Mouse (Mus musculus) intestine, embryonic 15.5 days (tissue): ENCODE results near the gene Satb2. TPM values are rescaled to one million over a fixed set of nuclear protein-coding genes. Genes with fewer than 3 reads are reported as not detected.
A peak's percentile ranks its signal among the peaks of the same experiment; 100 is the strongest.

Experiments
- ATAC-seq: fragments of 200-750 bp; cut with Nextera tagmentation; 2 replicates; pipeline ENCODE4 v1.8.0; 2017; ENCODE audit warnings: moderate TSS enrichment, moderate library complexity
- H3K27ac ChIP-seq: fragments of 300-500 bp; sonication (generic); 2 replicates; pipeline ENCODE4 v1.5.1; 2015; ENCODE audit warnings: mild to moderate bottlenecking, inconsistent platforms
- H3K27me3 ChIP-seq: fragments of 300-500 bp; sonication (generic); replicated peaks from 2 replicates; pipeline ENCODE4 v1.6.1; 2015; ENCODE audit warnings: inconsistent platforms
- H3K36me3 ChIP-seq: fragments of 300-500 bp; sonication (generic); 2 replicates; pipeline ENCODE4 v1.6.1; 2015; ENCODE audit warnings: inconsistent platforms
- H3K4me1 ChIP-seq: fragments of 300-500 bp; sonication (generic); replicated peaks from 2 replicates; pipeline ENCODE4 v1.6.1; 2015; ENCODE audit warnings: inconsistent platforms
- H3K4me2 ChIP-seq: fragments of 300-500 bp; sonication (generic); replicated peaks from 2 replicates; pipeline ENCODE4 v1.6.1; 2015; ENCODE audit warnings: mild to moderate bottlenecking, inconsistent platforms
- H3K4me3 ChIP-seq: fragments of 300-500 bp; sonication (generic); replicated peaks from 2 replicates; pipeline ENCODE4 v1.5.1; 2015; ENCODE audit warnings: inconsistent platforms
- H3K9ac ChIP-seq: fragments of 300-500 bp; sonication (generic); 2 replicates; pipeline ENCODE4 v1.6.1; 2015; ENCODE audit warnings: inconsistent platforms
- H3K9me3 ChIP-seq: fragments of 300-500 bp; sonication (generic); 2 replicates; pipeline ENCODE4 v1.6.1; 2016; ENCODE audit warnings: inconsistent platforms
- WGBS: fragments of 180-500 bp; shearing (Covaris S2); methylation state at CpG from one replicate; pipeline ENCODE4 v1.1.7; 2015; 5-methylcytosine and 5-hydroxymethylcytosine counted together
- polyA plus RNA-seq: library from polyadenylated mRNA; unstranded; fragments of >200 nt; fragmentation: Nextera tagmentation; extraction: Ambion mirVana; gene quantifications from 2 replicates; pipeline ENCODE4 v1.2.1, GENCODE M21; 2015

Gene Satb2
- polyA plus RNA-seq, 1 experiment from 2014 or later: 2.9 TPM

DNA sequence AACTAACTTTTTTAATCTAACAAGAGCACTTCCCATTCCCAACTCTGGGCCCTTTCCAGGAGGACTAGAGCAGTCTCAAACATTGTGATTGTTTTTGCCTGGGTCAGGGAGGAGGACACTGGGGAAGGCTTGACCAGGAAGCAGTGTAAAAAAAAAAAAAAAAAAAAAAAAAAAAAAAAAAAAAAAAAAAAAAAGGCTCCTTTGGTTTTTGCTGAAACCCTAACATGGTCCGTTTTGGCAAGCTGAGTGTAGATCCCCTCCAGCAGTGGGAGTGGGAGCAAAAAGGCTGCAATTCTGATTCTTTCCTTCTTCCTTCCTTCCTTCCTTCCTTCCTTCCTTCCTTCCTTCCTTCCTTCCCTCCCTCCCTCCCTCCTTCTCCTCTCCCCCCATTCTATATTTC is 3.1 kb upstream of the Satb2 start:
- ATAC-seq: no peak
- Histone ChIP-seq H3K4me3 (no peak overlapping the region), H3K4me1 (peaks cover 10% of the 10 kb centered on the region; the same call in 1 of the 2 replicates), H3K4me2 (peak overlapping the region; percentile 51; the same call in 1 of the 2 replicates), H3K36me3 (no peaks in the 10 kb centered on the region), H3K27ac (no peak overlapping the region), H3K9ac (no peak overlapping the region), H3K27me3 (peaks cover 64% of the 10 kb centered on the region), H3K9me3 (no peaks in the 10 kb centered on the region)
- 9% methylated on average over 1 of the region's 1 CpGs for WGBS

DNA sequence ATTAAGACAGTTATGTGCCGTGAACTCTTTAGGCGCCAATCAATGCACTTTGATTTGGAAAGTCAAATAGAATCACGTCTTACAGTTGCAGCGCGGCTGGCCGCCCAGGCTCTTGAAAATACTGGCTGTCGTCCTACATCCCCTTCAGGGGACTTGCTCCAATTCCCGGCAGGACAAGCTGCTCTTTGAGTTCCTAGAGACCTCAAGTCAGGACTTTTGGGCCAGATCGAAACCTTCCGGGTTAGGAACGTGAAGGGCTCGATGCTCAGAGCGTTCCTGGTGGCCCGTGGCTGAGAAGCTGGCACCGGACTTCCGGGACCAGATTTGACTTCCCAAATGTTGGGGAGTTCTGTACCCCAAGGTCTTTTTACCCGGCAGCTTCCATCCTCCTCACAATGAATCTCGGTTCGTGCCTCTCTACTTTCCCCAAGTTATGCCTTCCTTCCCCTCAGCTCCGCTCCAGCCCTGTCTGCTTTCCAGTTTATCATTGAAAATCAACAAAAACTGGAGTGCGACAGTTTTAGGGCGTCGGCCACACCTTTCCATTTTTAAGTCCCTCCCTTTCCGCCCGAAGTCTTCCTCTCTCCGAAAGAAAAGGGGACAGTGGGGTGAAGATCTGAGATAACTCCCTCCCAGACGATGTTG is 2.3 kb upstream of the Satb2 start:
- H3K27ac ChIP-seq: no peak overlapping the region
- peak overlapping the region; percentile 23 for H3K4me3 ChIP-seq
- no peak for ATAC-seq
- peak overlapping the region; percentile 51 for H3K4me2 ChIP-seq
- peaks cover 10% of the 10 kb centered on the region; the same call in 1 of the 2 replicates for H3K4me1 ChIP-seq
- no peaks in the 10 kb centered on the region for H3K9me3 ChIP-seq
- 3% methylated on average over 27 of the region's 27 CpGs for WGBS
- H3K36me3 ChIP-seq: no peaks in the 10 kb centered on the region
- H3K9ac ChIP-seq: no peak overlapping the region
- peaks cover 69% of the 10 kb centered on the region for H3K27me3 ChIP-seq

DNA sequence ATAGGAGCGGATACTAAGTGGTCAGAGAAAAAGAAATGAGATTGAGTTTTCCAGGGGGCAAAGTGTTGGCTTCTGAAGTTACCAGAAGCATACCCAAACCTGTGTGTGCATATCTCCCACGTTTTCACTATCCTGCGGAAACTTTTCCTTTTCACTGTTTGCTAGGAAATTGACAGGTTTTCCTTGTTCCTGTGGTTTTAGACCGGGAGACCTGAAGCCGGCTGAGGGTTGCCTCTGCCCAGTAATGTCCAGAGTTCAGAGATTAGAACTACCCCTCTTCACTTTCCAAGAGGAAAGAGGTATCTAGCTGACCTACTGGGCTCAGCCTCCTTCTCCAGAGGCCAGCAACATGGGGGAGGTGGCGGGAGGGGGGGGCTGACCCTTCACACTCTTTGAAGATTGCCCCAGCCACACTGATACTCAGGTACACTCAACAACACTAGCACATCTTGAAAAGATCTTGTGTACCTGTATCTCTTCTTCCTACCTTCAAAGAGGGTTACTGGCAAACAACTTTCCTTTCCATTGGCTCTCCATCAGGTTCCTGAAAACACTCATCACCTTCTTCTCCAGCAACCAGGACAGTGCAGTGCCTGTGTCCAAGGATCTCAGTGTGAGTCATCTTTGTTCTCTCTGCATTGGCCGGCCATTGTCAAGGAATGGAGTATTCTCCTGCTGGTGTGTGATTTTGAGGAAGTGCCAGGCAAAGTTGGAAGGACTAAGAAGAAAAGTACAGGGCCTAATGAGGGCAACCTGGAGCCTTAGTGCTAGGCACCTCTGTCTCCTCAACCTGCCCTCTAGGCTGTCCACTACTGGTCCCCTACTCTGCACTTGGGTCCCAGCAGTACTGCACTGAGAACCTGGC is 1.3 kb upstream of the Satb2 start:
- Histone ChIP-seq H3K4me1 (peaks cover 12% of the 10 kb centered on the region; the same call in 1 of the 2 replicates), H3K27ac (no peak overlapping the region), H3K4me3 (no peak overlapping the region), H3K9ac (no peak overlapping the region), H3K4me2 (no peak overlapping the region; the same call in 1 of the 2 replicates), H3K9me3 (no peaks in the 10 kb centered on the region), H3K27me3 (peaks cover 65% of the 10 kb centered on the region), H3K36me3 (no peaks in the 10 kb centered on the region)
- no peak for ATAC-seq
- 10% methylated on average over 7 of the region's 7 CpGs for WGBS

DNA sequence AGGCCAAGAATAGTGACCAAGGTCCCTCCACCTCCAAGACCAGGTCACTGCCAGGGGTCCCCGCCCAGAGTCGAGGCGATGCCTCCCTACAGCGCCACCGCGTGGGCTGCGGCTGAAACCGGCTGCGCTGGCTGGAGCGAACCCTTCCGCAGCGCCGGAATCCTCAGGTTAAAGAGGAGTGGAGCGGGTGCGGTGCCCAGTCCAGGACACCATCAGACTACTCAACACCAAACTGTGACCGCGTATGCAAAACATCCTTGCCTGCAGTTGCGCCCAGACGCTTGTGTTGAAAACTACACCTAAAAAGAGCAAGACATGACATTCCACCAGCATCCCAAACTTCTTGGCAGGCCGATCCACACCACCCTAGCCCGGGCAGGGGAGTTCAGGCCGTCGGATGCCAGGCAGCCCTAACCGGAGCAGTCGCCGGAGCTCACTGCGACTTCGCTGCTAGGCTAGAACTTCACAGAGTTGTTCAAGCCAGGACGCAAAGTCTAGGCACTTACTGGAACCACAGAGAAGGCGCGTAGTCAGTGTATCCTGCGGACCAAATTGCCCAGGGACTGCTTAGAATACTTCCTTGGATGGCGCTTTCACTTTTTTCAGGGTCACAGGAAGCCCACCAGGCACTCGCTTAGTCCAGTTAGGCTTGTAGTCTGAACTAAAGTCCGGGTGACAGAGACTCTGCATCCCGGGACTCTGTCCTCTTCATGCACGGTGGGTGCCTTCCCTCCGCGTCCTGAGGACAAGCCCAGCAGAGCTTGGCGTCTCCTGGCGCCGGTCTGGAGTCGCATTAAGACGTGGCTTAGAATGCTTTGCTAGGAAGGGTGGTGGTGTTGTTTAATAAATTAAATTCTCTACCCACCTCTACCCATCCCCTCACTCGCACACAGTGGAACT is 999 bp downstream of the Satb2 start:
- Histone ChIP-seq H3K4me3 (peak overlapping the region; percentile 24), H3K27ac (no peak overlapping the region), H3K4me2 (peak overlapping the region; percentile 64), H3K36me3 (no peaks in the 10 kb centered on the region), H3K4me1 (peaks cover 15% of the 10 kb centered on the region; the same call in 1 of the 2 replicates), H3K27me3 (peaks cover 49% of the 10 kb centered on the region), H3K9me3 (no peaks in the 10 kb centered on the region), H3K9ac (0 out of 2 replicates have a peak overlapping the region, but pooled peaks have one; percentile 5)
- ATAC-seq: peak; percentile 28; the same call in 1 of the 2 replicates
- 3% methylated on average over 45 of the region's 45 CpGs for WGBS

DNA sequence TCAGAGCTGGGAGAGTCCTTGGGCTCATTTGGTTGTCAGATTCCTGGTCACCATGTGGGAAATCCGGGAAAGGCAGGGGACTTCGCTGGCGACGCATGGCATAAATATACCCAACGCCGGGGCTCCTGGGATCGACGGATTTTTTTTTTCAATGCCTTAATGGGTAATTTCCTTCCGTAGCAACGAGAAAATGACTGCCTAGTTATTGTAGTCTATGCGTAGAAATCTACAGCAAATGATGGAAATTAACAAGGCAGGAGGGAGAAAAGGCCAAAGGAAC is 1.7 kb downstream of the Satb2 start:
- no peak for ATAC-seq
- Histone ChIP-seq H3K27me3 (peaks cover 43% of the 10 kb centered on the region), H3K4me3 (peak overlapping the region; percentile 24), H3K9ac (no peak overlapping the region), H3K9me3 (no peaks in the 10 kb centered on the region), H3K4me1 (peaks cover 18% of the 10 kb centered on the region), H3K4me2 (peak overlapping the region; percentile 64), H3K27ac (no peak overlapping the region), H3K36me3 (no peaks in the 10 kb centered on the region)
- 10% methylated on average over 11 of the region's 11 CpGs for WGBS

DNA sequence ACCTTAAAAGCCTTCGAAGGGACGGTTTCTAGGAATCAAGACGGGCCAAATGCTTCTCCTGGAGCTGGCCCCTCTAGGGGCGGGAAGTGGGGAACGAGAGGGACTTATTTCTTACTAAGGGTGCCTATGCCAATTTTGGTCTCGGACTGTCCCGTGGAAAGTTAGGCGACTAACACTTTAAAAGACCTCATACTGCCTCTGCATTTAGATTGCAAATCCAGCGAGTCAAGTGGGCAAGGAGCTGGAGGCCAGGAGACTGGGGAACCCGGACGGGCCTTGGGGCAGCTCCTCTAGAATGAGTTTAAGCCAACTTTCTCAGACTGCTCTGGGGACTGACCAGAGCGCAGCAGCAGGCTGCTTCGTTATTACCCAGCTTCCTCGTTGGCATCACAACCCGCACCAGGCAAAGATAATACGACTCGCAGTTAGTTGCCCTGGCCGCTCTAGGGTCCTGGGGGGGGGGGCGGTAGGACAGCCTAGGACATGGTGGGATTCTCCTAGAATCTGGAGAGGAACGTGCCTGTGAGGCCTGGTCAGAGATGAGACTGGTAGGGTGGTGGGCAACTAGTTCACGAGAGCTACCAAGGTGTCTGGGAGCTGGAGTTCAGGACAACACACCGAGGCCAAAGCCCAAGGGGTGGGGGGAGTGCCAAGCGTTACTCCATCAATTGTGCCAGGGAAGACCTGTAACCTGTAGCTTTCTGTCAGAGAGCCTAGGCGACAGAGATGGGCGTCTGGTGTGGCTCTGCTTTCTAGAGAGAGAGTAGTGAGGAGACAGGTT is 2.2 kb downstream of the Satb2 start:
- Histone ChIP-seq H3K4me1 (peaks cover 23% of the 10 kb centered on the region), H3K4me3 (0 out of 2 replicates have a peak overlapping the region, but pooled peaks have one; percentile 24), H3K4me2 (peak overlapping the region; percentile 64), H3K9me3 (no peaks in the 10 kb centered on the region), H3K27me3 (peaks cover 42% of the 10 kb centered on the region), H3K36me3 (no peaks in the 10 kb centered on the region), H3K27ac (no peak overlapping the region), H3K9ac (no peak overlapping the region)
- ATAC-seq: no peak
- WGBS: 16% methylated on average over 25 of the region's 25 CpGs

DNA sequence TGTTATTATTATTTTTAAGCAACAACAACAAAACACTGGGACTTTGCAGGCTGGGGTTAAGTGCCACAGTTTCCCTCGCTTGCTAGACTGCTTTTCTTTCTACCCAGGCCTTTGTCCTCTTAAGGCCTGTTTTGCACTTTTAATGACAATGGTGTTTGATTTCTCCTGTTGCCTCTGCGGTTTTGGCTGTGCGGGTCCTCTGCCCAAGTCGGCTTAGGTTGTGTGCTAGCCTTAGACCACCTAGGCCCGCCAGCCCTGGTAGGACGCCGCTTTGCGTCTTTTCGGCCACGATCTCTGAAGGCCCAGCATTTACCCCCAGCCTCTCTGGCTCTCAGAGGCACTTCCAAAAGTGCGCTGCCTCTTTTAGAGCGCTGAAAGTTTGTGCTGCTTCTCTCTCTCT is 2.9 kb downstream of the Satb2 start:
- Histone ChIP-seq H3K9ac (no peak overlapping the region), H3K27me3 (peaks cover 42% of the 10 kb centered on the region), H3K4me3 (no peak overlapping the region), H3K9me3 (no peaks in the 10 kb centered on the region), H3K36me3 (no peaks in the 10 kb centered on the region), H3K4me1 (peaks cover 23% of the 10 kb centered on the region), H3K4me2 (no peak overlapping the region), H3K27ac (no peak overlapping the region)
- WGBS: 9% methylated on average over 12 of the region's 12 CpGs
- ATAC-seq: no peak

DNA sequence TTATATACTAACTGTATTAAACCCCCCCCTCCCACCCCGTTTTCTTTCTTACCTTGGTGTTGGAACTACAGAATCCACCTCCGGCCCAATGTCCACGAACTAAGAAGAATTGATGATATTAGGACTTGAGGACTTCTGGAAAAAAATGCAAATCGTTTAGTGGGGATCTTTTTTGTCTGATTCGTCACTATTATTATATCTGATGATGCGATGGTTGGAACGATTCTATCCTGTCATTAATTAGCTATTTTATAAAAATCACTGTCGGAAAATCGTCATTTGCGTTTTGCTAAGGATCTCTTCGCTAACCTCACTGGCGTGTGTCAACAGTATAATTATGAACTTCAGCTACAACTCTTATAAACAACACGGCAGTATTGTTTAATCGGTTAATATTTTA is 4.3 kb downstream of the Satb2 start:
- Histone ChIP-seq H3K4me1 (peaks cover 26% of the 10 kb centered on the region), H3K9ac (no peak overlapping the region), H3K27me3 (peaks cover 35% of the 10 kb centered on the region), H3K4me2 (no peak overlapping the region), H3K9me3 (no peaks in the 10 kb centered on the region), H3K36me3 (no peaks in the 10 kb centered on the region), H3K4me3 (no peak overlapping the region), H3K27ac (no peak overlapping the region)
- ATAC-seq: no peak
- 12% methylated on average over 14 of the region's 14 CpGs for WGBS

DNA sequence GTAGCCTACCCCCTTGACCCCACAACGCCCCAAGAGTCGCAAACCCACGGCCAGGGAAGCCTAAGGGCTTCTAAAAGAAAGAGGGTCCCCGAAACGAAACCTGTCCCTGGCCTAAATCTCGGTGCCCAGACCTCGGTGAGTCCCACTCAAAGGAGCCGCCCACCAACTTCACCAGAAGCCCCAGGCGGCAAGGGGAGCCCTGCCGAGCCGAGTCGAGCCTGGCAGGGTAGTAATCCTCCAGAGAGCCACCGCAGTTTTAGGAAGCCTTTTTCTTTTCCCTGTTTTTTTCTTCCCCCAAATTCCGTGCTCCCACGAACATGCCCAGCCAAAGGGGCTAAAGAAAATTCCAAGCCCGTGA is 4.9 kb downstream of the Satb2 start:
- Histone ChIP-seq H3K9ac (peak overlapping the region; percentile 75), H3K27ac (peak overlapping the region; percentile 85), H3K9me3 (no peaks in the 10 kb centered on the region), H3K4me3 (peak overlapping the region; percentile 75), H3K4me1 (peaks cover 26% of the 10 kb centered on the region), H3K36me3 (no peaks in the 10 kb centered on the region), H3K4me2 (peak overlapping the region; percentile 95), H3K27me3 (peaks cover 38% of the 10 kb centered on the region)
- WGBS: under 1% methylated on average over 16 of the region's 16 CpGs
- peak; percentile 8; the same call in 1 of the 2 replicates for ATAC-seq

DNA sequence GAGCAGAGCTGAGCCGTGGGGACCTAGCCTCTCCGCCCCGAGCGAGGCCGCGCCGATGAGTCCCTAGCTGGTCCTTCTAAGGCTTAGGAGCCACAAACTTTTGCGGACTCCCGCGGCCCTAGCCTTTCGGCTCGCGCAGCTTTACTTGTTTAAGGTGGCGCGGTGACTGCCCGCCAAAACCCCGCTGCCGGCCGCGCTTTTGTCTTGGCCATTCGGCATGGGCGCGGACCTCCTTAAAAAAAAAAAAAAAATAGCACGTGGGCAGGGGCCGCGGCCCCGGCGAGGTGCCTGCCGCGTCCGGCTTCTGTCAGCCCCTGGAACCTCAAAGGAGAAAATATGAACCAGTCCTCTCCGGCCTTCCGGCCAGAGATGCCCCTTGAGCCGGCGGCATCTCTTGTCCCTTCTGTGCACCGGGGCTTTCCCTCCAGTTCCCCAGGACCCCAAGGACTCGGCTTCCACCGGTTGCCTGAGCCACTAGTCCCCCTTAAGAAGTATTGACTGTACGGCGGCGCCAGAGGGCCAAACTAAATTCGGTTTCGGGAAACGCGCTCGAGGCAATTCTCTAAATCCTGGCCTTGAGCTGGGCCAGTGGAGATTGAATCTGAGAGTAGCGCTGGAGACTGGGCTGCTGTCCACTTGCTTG is 5.4 kb downstream of the Satb2 start:
- Histone ChIP-seq H3K27ac (peak overlapping the region; percentile 85), H3K4me2 (peak overlapping the region; percentile 95), H3K27me3 (peaks cover 40% of the 10 kb centered on the region), H3K4me3 (peak overlapping the region; percentile 75), H3K4me1 (peaks cover 26% of the 10 kb centered on the region), H3K9ac (peak overlapping the region; percentile 75), H3K9me3 (no peaks in the 10 kb centered on the region), H3K36me3 (no peaks in the 10 kb centered on the region)
- peak; percentile 52 for ATAC-seq
- WGBS: under 1% methylated on average over 47 of the region's 47 CpGs

DNA sequence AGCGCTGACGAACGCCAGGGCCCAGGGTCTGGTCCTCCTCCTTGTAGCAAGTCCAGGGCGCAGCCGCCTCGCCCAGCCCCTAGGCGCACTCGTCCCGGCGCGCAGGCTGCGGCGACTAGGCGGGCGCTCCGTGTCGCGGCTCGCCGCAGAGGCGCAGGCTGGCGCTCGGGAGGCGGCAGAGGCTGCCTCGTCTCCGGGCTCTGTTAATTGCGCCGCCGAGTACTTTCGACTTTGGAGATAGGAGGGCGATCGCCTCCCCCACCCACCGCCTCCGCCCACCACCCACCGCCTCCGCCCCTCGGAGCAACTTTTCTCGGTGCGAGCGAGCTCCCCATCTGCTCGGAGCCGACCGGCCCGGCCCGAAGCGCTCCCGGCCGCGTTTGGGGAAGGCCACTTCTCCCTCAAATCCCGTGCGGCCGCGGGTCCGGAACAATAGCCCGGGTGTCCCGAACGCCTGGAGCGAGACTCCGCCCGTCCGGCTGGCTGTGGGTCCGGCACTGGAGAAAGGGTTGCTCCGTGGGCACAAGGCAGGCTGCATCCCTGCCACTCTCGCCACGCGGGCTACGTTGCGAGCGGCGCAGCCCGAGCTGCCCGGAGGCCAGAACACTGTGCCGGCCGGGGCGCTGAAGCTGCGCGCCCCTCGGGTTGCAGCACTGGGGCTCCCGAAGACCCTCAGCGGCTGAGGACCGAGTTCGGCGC is 6.0 kb downstream of the Satb2 start:
- Histone ChIP-seq H3K27ac (peak overlapping the region; percentile 85), H3K4me2 (peak overlapping the region; percentile 95), H3K27me3 (peaks cover 34% of the 10 kb centered on the region), H3K4me3 (peak overlapping the region; percentile 75), H3K9me3 (no peaks in the 10 kb centered on the region), H3K9ac (peak overlapping the region; percentile 75), H3K4me1 (peaks cover 25% of the 10 kb centered on the region), H3K36me3 (no peaks in the 10 kb centered on the region)
- ATAC-seq: peak; percentile 68
- WGBS: under 1% methylated on average over 81 of the region's 83 CpGs
